ENCODE assay signal across 9 mouse cellular contexts in genomic region chr4:119127229-119127628, GRCm38 (mm10). TPM values are rescaled to one million over a fixed set of nuclear protein-coding genes. Genes with fewer than 3 reads are reported as not detected.
DNase-seq lines count a peak whose midpoint lies in the region; ATAC-seq and TF ChIP-seq lines count a peak whose summit lies in the region.
"Had no signal": no experiment of that assay in that cellular context is flagged by ENCODE, and none has a peak within 500 bp of the region (broad histone marks: within the 10 kb centered on the region; RNA-seq: fewer than 3 reads in every experiment).

No protein-coding gene starts in this region.

- H3K4me2 ChIP-seq in liver, embryonic 15.5 days, result peak overlapping the region; percentile 11; the same call in 1 of the 2 replicates
- H3K4me2 ChIP-seq: hindbrain, embryonic 14.5 days had no signal

- H3K36me3 ChIP-seq in MEL (ENCODE audit: control insufficient read depth in 1 of 2, insufficient read depth in 2 of 2, low read length in 2 of 2), result peaks cover 3 to 15% of the 10 kb centered on the region in 2 experiments
- peaks cover 100% of the 10 kb centered on the region for H3K36me3 ChIP-seq in liver, embryonic 15.5 days (replicated peaks)
- H3K36me3 ChIP-seq in small intestine, adult 2 months (ENCODE audit: control insufficient read depth, insufficient read depth, low read length), result peaks cover under 1% of the 10 kb centered on the region; the same call in 1 of the 2 replicates

- H3K9ac ChIP-seq in MEL (ENCODE audit: control insufficient read depth, low read depth, low read length, poor library complexity, severe bottlenecking), result peak overlapping the region; percentile 8; the same call in 1 of the 2 replicates
- H3K9ac ChIP-seq in liver, embryonic 15.5 days, result no peak overlapping the region
- H3K9ac ChIP-seq: hindbrain, embryonic 14.5 days had no signal

- no peaks in the 10 kb centered on the region for H3K9me3 ChIP-seq in MEL (replicated peaks; ENCODE audit: insufficient read depth, low read length)
- no peaks in the 10 kb centered on the region for H3K9me3 ChIP-seq in liver, embryonic 15.5 days (replicated peaks)

- no peaks in the 10 kb centered on the region for H3K27me3 ChIP-seq in MEL (ENCODE audit: control insufficient read depth in 1 of 2, insufficient read depth in 2 of 2, low read length in 2 of 2)
- no peaks in the 10 kb centered on the region for H3K27me3 ChIP-seq in liver, embryonic 15.5 days
- H3K27me3 ChIP-seq in small intestine, adult 2 months (ENCODE audit: control insufficient read depth, insufficient read depth, low read length), result no peaks in the 10 kb centered on the region

- WGBS in liver, embryonic 15.5 days (ENCODE audit: insufficient replicate concordance), result 25% methylated on average over 6 of the region's 6 CpGs
- 80% methylated on average over 6 of the region's 6 CpGs for WGBS in small intestine, adult 2 months

- no peak for TF ChIP-seq CTCF in MEL (IDR thresholded peaks at IDR 0.05 in 2 of 3, conservative IDR thresholded peaks at IDR 0.05 in 1 of 3; ENCODE audit: control insufficient read depth in 1 of 3, insufficient read depth in 1 of 3, low read depth in 2 of 3, low read length in 3 of 3, poor library complexity in 1 of 3, severe bottlenecking in 1 of 3)
- no peak for TF ChIP-seq CTCF in small intestine, adult 2 months (IDR thresholded peaks at IDR 0.05; ENCODE audit: extremely low read depth, insufficient read length, insufficient replicate concordance, low read depth, low read length)

- DNase-seq in adrenal gland, postnatal 14 days, result peak; percentile 19
- no peak for DNase-seq in adrenal gland, adult 2 months
- peak; percentile 87 for DNase-seq in MEL (ENCODE audit: low read depth, low spot score)
- no peak for DNase-seq in adrenal gland, adult 18-20 months (ENCODE audit: low spot score in 2 of 2)
- DNase-seq in left cerebral cortex, adult 11 months (ENCODE audit: low spot score), result no peak
- no peak for DNase-seq in left cerebral cortex, postnatal 14 days (ENCODE audit: low spot score in 2 of 2)

- no peak for TF ChIP-seq RAD21 in MEL (IDR thresholded peaks at IDR 0.05; ENCODE audit: low read depth, low read length)

- H3K27ac ChIP-seq in MEL (ENCODE audit: control insufficient read depth, low read depth, low read length), result peak overlapping the region; percentile 38
- peak overlapping the region; percentile 70 for H3K27ac ChIP-seq in liver, embryonic 15.5 days (replicated peaks)
- H3K27ac ChIP-seq in small intestine, adult 2 months (ENCODE audit: insufficient read depth, low read depth, low read length), result peak overlapping the region; percentile 8; the same call in 1 of the 2 replicates
- H3K27ac ChIP-seq: hindbrain, embryonic 14.5 days had no signal

- H3K4me1 ChIP-seq in MEL (ENCODE audit: control insufficient read depth in 1 of 2, insufficient read depth in 2 of 2, low read length in 2 of 2), result peaks cover 7 to 27% of the 10 kb centered on the region in 2 experiments; a peak in 3 of 4 replicates
- peaks cover 90% of the 10 kb centered on the region for H3K4me1 ChIP-seq in liver, embryonic 15.5 days (replicated peaks)
- peaks cover 16% of the 10 kb centered on the region for H3K4me1 ChIP-seq in small intestine, adult 2 months (ENCODE audit: control insufficient read depth, insufficient read depth, insufficient read length, low read length)

- ATAC-seq in liver, embryonic 15.5 days (ENCODE audit: insufficient read depth), result no peak

- TF ChIP-seq EP300 in MEL (IDR thresholded peaks at IDR 0.05; ENCODE audit: low read depth in 1 of 2, low read length in 2 of 2), result peak in 1 of 2 experiments; percentile 60; a peak in 1 of 4 replicates

- intact Hi-C loops in left cerebral cortex, postnatal 14 days (cut with DNase I), result no loop called here

- H3K79me2 ChIP-seq in MEL (ENCODE audit: control insufficient read depth, insufficient read depth, low read length, poor library complexity), result no peaks in the 10 kb centered on the region

- no peak for TF ChIP-seq POLR2A in MEL (IDR thresholded peaks at IDR 0.05; ENCODE audit: control insufficient read depth in 1 of 2, insufficient read depth in 1 of 2, low read depth in 1 of 2, low read length in 2 of 2, poor library complexity in 1 of 2)
- no peak for TF ChIP-seq POLR2A in small intestine, adult 2 months (IDR thresholded peaks at IDR 0.05; ENCODE audit: low read depth, low read length)

- H3K4me3 ChIP-seq in MEL (ENCODE audit: control insufficient read depth in 1 of 2, insufficient read depth in 1 of 2, low read depth in 2 of 2, low read length in 2 of 2), result no peak overlapping the region
- H3K4me3 ChIP-seq in liver, embryonic 15.5 days (replicated peaks), result peak overlapping the region; percentile 4; the same call in 1 of the 2 replicates
- no peak overlapping the region for H3K4me3 ChIP-seq in small intestine, adult 2 months (ENCODE audit: low read depth, low read length)

TF ChIP-seq in MEL, 35 proteins besides CTCF, POLR2A, EP300 and RAD21:
- TF ChIP-seq ZNF384 (IDR thresholded peaks at IDR 0.05; ENCODE audit: low read depth, low read length) (no peak), ELF1 (IDR thresholded peaks at IDR 0.05; ENCODE audit: low read depth, low read length) (peak; percentile 20; the same call in 1 of the 2 replicates), SIN3A (IDR thresholded peaks at IDR 0.05; ENCODE audit: low read length) (peak; percentile 51; the same call in 1 of the 2 replicates), ETS1 (IDR thresholded peaks at IDR 0.05; ENCODE audit: low read depth, low read length) (peak; percentile 18; the same call in 1 of the 2 replicates), NRF1 (IDR thresholded peaks at IDR 0.05; ENCODE audit: insufficient read depth, low read depth, low read length, poor library complexity, severe bottlenecking) (peak; percentile 60)

RNA-seq across cellular contexts. Expression of gene Slc2a1, which starts 18.7 kb away (rescaled TPM):
- total RNA-seq in adrenal gland, postnatal 14 days (2021), result 15.9 and 19.6 TPM in 2 replicates
- 10 to 100 TPM; 21.9 to 22.0 TPM for total RNA-seq in adrenal gland, adult 2 months (2021)
- polyA plus RNA-seq in adrenal gland, adult 2 months (2012; rRNA removed), result 35.8 and 39.4 TPM in 2 replicates
- total RNA-seq in MEL (2012; rRNA removed), result 15.9 and 47.3 TPM in 2 replicates
- 10 to 100 TPM in 1 of 2 experiments, not detected in 1; 99.5 TPM for polyA plus RNA-seq in MEL (2012; ENCODE audit: insufficient read depth in 1 of 2, insufficient read length in 2 of 2, low read depth in 1 of 2, low replicate concordance in 2 of 2, missing spikeins in 1 of 2)
- polyA plus RNA-seq in liver, embryonic 15.5 days (2015; fragmentation: Nextera tagmentation; extraction: Ambion mirVana), result 293 and 326 TPM in 2 replicates
- polyA plus RNA-seq in small intestine, adult 2 months (2012; rRNA removed), result 20.1 and 24.1 TPM in 2 replicates
- total RNA-seq in adrenal gland, adult 18-20 months (2021), result 10 to 100 TPM; 20.9 to 29.3 TPM
- 100 to 1,000 TPM in 1 of 2 experiments, 10 to 100 TPM in 1; 72.3 to 110 TPM for total RNA-seq in left cerebral cortex, postnatal 14 days (2021)

RNA-seq across cellular contexts. Expression of gene Zfp691, which starts 46.8 kb away (rescaled TPM):
- 20.5 and 21.6 TPM in 2 replicates for total RNA-seq in adrenal gland, postnatal 14 days (2021)
- 10 to 100 TPM; 12.0 to 16.1 TPM for total RNA-seq in adrenal gland, adult 2 months (2021)
- 15.7 and 16.5 TPM in 2 replicates for polyA plus RNA-seq in adrenal gland, adult 2 months (2012; rRNA removed)
- 6.3 and 6.7 TPM in 2 replicates for total RNA-seq in MEL (2012; rRNA removed)
- 1 to 10 TPM in 1 of 2 experiments, not detected in 1; 9.9 TPM for polyA plus RNA-seq in MEL (2012; ENCODE audit: insufficient read depth in 1 of 2, insufficient read length in 2 of 2, low read depth in 1 of 2, low replicate concordance in 2 of 2, missing spikeins in 1 of 2)
- 2.2 and 2.5 TPM in 2 replicates for polyA plus RNA-seq in liver, embryonic 15.5 days (2015; fragmentation: Nextera tagmentation; extraction: Ambion mirVana)
- polyA plus RNA-seq in small intestine, adult 2 months (2012; rRNA removed), result 4.2 and 6.2 TPM in 2 replicates
- 10 to 100 TPM; 12.0 to 19.4 TPM for total RNA-seq in adrenal gland, adult 18-20 months (2021)
- total RNA-seq in left cerebral cortex, postnatal 14 days (2021), result 1 to 10 TPM; 6.2 to 8.1 TPM

Comparison
In these comparisons a context has a peak if more than half of its experiments do, and no peak if none do; other contexts are left out.
1. DNase-seq: peak in adrenal gland, postnatal 14 days (single experiment) and MEL (single experiment); none in adrenal gland, adult 2 months (single experiment), adrenal gland, adult 18-20 months (0 of 2), left cerebral cortex, adult 11 months (single experiment) and left cerebral cortex, postnatal 14 days (0 of 2).
2. H3K27ac ChIP-seq: peak in every context shown above with its lines; median percentile 70 in liver, embryonic 15.5 days; 38 in MEL; 8 in small intestine, adult 2 months.